Mouse (Mus musculus) layer of hippocampus, postnatal 25 days (tissue): ENCODE measurements around the gene Swi5. TPM values are rescaled to one million over a fixed set of nuclear protein-coding genes. Genes with fewer than 3 reads are reported as not detected.

Experiments
- DNase-seq, 2 experiments: peaks; one replicate each; pipeline ENCODE4 v3.0.0; 2022; ENCODE audit warnings: mixed read lengths in 2 of 2, low spot score in 1 of 2; ENCODE audit errors: extremely low spot score in 1 of 2
- total RNA-seq, 2 experiments: library from RNA; stranded (reverse); gene quantifications; 2 replicates each; pipeline ENCODE4 v1.2.3; 2021

Gene Swi5
- total RNA-seq, result 100 to 1,000 TPM; 206 to 208 TPM

DNA sequence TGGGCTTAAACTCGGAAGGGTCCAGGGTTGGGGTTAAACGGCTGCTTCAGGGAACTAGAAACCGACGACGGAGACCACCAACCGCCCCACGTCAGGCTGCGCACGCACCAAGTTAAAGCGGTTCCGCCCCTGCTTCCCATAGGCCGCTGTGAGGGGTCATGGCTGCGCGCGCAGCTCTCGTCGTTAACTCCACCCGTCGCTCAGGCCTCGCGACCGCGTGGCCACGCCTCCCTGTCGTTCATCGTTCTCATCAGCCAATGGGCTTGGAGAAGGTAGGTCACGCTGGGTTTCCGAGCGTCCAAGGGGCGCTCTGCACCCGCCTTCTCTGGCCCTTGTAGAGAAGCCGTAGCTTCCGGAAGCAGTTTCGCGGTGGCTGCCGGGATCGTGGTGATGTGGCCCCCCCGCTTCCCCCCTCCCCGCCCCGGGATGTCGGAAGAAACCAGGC, at the start of gene Swi5:
Gene Swi5 (minus strand): TSS at position 153 of the 445 bp plus-strand sequence.
- DNase-seq, result peak; percentile 93 to 98

DNA sequence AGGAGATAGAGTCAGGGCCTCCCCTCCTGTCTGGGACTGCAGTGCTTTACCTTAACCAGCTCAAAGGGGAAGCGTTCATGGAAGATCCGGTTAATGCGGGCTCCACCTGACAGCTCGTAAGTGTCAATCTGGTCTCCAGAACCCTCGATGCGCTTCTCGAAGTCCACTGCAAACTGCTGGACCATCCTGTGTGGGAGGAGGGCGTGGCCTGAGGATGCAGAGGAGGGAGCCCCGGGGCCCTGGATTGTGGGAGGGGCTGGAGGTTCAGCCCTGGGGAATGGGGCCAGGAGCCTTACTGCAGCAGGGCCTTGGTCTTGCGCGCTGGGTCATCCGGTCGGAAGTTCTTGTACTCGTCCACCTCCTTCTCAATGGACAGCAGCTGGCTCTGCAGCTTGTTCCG, 48.0 kb upstream of the Swi5 start:
- DNase-seq, result no peak

DNA sequence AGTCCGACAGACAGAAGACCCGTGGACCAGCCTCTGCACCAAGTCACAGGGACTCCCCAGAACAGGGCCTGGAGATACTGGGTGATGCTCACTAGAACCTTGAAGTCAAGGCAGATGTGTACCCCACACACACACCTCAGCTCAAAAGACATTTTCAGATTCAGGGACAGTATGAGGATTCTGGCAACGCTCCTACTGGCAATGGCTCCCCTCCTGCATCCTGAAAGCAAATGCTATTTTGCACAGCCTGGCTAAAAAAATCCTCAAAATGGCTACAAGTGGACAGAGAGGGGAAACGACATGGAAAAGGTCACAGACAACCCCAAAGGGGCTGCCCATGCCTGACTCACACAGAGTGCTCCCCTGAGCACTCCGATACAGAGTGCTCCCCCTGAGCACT, 44.3 kb upstream of the Swi5 start:
- no peak for DNase-seq

DNA sequence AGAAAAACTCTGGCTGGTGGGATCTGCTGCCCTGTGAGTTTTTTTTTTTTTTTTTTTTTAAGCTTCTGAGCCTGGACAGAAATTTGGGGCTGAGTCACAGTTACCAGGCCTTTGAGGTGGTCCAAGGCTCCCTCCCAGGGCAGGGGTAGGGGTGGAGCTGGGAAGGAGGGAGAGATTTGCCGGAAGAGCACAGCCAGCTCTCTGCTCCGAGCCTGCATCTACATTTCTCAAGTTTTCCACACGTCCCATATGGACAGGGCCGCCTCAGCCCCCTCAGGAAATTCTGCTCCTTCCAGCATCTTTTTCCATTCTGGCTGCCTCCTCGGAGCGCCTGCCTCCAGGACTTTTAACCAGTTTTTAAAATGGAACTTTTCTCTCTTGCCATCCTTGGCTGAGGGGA, 41.7 kb upstream of the Swi5 start:
- no peak for DNase-seq

DNA sequence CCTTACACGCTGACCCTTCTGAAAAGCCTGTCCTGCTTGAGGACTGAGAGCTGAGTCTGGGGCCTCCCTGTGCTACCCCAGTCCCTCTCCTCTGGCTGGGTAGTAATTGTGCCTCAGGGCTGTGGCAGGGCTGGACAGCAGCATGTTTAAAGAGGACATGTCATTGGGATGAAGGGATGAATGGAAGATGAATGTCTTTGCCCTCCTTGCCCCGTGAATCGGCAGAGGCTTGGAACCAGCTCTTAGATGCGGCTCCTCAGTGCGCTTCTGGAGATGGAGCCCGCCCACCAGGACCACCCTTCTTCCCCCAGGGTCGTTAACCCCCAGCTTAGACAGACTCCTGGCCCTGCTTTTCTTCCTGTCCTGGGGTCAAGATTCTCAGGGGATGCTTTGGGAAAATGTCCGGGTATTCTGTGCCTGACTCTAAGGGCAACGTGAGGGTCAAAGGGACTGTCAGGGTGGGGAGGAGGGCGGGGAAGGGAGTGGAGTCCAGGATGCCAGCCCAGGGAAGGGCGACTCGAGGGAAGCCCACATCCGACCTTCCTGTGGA, 41.1 kb upstream of the Swi5 start:
- no peak for DNase-seq

DNA sequence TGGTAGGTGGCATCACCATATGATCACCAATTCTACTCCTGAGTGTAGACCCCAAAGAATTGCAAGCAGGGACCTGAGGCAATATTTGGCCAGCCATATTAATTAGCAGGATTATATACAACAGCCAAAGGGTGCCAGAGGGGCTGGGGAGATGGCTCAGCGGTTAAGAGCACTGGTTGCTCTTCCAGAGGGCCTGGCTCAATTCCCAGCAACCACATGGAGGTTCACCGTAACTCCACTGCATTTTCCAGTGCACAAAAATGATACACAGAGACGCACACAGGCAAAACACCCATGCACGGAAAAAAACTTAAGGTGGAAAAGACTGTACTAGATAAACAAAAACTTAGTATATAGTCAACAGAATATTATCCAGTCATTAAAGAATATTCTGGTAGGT, 39.3 kb upstream of the Swi5 start:
- DNase-seq, result no peak

DNA sequence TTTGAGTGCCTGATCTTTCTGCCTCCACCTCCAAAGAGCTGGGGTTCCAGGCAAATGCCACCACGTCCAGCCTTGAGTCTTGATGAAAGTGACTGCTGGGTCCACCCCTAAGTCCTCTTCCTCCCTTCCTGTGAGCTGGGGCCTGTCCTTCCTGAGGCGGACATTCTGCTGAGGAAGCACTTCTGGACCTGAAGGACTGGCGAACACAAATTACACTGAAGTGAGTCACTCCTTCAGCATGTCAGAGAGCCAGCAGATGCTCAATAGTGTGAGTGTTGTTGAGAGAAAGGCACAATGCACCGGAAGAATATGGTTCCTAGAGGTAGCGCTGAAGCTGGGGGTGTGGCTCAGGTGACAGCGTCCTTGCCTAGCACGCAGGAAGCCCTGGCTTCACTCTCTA, 37.5 kb upstream of the Swi5 start:
- DNase-seq, result no peak

DNA sequence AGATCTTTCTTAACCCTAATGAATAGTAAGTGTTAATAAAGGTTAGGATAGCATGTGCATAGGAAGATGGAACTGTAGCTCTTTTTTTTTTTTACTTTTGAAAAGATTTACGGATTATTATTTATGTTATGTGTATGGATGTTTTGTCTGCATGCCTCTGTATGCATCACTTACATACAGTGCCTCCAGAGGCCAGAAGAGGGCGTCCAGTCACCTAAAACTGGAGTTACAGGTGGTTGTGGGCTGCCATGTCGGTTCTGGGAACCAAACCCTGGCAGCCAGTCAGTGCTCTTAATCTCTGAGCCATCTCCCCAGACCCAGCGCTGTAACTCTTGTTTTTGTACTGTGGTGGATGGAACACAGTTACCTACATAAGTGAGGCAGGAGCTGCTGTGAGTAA, 36.4 kb upstream of the Swi5 start:
- no peak for DNase-seq

DNA sequence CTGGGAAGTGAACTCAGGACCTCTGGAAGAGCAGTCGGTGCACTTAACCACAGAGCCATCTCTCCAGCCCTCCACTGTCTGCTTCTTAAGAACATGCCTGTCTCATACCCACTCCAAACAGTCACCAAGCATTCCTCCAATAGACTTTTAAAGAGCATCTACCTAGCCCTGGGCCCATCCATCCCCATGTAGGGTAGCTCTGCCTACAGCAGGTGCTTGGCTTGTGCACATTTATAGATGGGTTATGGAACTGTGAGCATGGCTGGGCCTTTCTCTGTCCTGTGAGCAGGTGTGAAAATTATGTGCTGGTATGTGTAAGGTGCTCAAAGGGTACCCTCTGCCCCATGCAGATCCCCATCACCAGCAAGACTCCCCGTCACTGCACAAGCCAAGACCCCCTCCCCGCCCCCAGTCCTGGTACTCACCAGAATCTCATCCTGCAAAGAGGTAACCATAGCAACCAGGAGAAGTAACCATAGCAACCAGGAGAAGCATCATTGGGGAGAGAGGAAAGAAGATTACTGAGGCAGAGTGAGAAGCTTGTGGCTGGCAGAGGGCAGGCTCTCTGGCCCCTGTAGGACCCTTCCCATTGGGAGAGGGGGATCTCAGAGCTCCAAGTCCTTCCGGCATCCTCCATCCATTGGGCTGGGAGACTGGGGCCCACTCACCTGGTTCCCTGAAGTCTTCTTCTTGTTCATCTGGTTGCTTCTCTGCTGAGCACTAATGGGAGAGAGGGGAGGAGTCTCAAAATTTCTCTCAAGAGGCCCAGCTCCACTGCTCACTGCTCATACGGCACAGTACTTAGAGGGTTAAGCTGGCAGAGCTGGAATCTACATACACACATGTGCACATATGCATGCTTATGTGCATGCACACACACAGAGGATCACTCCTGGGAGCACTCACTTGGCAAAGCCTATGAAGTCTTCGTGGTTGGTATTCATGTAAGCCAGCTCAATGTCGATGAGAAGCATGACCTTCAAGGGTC, 35.2 kb upstream of the Swi5 start:
- no peak for DNase-seq

DNA sequence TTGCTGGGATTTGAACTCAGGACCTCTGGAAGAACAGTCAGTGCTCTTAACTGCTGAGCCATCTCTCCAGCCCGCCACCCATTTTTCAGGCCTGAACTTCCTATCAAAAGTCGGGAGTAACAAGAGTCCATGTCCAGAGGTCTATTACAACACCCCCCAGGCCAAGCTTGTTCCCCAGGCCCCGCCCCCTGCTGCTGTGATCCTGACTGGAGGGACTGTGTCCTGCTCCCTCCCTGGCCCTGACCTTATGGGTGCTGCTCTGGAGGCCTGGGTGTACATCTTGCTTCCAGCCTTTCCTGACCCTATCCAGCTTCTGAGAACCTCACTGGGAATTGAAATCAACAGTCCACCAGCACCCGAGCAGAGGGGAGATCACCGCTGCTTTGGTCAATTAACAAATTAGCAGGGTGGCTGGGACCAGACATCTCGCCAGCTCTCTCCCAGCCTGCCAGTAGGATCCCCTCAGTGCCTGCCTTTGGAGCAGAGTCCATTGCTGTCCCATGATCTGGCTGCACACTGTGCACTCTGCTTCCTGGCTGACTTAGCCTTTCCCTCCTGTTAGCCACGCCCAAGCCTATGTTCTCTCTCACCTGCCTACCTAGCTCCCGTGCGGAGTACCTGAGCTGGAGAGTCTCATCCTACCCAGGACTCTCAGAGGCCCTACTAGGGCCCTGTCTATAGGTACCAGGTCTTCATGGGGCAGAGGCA, 33.9 kb upstream of the Swi5 start:
- DNase-seq, result no peak

DNA sequence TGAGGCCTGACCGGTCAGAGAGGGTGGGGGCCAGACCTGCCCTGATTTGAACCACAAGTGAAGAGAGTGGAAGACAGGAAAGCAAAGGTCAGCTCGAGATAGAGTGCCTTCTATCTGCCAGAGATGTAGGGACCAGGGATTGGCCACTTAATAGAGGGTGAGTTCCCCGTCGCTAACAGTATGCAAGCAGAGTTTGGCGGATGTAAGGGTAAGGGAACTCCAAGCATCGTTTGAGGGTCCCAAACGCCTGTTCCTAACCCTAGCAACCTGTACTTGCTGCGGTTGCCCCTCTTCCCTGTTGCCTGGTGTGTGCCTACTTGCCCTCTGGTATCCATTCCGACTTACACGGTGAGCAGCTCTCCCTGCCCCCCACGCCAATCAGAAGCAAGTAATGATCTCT, 32.8 kb upstream of the Swi5 start:
- no peak for DNase-seq

DNA sequence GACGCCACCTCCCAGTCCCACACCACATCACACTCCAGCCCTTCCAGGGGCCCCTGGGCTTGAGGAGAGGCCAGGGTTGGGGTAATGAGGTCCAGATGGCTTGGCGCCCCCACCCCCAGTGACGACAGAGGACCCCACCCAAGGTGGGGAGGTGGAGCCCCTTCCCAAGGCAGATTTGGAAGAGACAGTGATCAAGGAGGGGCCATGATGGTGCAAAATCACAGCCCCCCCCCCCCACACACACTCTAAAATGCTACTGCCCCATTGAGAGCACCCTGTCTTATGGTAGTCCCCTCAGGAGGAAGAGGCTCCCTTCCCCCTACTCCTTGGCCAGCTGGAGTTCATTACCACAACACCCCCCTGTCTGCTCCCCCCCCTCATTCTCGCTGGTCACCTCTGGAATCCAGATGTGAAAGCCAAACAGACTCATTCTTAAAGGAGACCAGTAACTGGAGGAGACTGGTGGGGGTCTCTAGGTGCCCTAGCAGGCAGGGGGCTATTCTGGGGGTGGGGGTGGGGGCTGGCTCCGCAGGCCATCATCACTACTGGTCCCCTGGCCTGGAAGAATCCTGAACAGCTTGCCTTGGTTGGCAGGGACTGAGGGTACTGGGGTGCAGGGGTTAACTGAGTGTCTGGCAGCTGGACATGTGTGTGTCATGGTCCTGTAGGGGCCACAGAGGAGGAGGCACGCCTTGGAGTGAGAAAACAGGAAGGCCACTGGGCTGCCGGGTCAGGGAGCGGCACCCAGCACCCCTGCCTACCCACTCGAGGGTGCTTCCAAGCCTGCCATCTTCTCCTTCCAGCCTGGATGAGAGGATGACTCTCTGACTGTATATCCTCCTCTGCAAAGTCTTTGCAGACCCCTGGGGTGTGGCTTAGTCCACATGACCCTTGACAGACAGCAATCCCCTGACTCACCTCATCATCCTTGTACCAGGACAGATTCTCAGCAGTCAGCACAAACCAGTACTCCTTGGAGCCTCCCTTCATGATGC, 32.0 kb upstream of the Swi5 start:
- DNase-seq, result no peak

DNA sequence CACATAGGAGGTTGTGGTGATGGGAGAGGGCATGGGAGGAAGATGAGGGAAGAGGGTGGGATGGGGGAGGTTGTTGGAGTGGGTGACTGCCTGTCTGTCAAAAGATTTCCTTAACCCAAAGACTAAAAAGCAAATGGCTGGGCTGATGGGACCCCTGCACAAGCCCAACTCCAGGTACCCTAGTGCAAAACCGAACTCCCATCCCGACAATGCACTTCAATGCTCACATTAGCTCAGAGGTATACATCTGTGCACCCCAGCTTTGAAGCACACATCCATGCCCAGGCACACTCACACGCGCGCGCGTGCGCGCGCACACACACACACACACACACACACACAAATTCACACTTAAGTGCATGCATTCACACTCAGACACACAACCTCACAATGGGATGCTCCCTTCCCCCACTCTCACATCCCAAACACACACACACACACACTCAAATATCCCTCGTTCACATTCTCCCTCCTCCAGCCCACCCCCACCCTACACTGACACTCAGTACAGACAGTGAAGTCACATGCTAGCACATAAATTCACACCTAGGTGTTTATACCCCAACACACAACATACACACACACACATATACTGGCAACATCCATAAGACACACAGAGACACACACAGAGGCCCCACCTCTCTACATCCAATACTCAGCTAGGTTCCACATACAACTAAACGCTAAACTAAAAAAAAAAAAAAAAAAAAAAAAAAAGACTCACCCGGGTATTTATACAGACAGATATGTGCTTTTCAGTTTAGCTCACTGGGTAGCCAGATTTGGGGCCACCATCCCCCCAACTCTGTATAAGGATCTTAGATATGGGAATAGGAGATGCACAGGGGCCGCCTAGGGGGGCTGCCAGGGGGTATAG, 31.1 kb upstream of the Swi5 start:
- DNase-seq, result no peak

DNA sequence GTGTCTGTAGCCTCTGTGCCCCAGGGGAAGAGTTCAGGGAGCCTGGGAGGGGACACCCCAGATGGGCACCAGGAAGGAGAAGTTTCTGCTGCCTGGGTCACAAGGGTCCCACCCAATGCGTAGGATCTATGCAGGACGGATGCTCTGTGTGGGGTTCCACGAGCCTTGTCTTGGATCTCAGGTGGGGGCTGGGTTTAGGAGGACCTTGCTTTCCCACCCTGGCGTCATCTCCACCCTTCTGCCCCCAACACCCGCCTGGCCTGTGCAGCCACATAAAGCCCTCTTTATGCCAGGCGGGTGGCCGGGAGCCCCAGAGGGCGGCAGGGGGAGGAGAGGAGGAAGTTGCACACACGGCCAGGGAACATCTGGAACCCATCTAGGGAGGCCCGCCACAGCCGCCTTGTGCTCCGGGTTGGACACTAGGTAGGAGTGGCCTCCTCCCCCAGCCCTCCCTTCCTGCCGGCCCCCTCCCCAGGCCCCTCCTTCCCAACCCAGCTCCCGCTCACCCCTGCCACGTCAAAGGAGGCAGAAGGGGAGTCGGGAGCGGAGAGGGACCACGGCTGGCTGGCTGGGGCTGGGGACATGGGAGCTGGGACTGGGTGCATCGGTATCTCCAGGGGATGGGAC, 30.0 kb upstream of the Swi5 start:
- DNase-seq, result no peak

DNA sequence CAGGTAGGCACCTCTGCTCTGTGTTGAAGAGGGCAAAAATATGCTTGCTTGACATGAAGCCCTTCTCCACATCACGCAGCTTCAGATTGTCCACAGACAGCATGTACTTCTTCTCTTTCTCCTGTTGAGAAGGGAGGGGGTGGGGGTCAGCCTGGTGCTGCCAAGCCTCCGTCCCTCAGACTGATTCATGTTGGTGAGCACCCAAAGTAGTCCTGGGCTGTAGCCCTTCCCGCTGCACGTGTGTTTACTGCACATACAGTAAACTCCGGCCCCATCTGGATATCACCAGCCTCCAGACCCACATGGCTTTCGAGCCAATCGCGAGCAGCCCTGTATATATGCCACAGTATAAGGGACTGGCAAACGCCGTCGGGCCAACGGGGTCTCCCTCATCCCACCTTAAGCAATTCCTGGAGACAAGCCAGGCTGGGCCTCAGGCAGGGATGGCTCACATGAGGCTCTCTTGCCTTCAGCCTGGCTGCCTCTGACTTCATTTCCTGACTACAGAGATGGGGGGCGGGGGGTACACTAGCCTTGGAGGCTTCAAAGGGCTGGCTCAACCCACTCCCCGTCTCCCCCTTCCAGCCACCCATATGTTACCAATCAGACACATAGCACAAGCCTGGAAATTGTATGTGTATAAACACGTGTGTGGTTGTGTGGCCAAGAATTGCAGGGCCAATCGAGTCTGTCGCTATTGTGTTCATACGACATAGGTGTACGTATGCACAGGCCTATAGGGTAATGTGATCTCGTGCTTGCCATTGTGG, 29.2 kb upstream of the Swi5 start:
- DNase-seq, result no peak

DNA sequence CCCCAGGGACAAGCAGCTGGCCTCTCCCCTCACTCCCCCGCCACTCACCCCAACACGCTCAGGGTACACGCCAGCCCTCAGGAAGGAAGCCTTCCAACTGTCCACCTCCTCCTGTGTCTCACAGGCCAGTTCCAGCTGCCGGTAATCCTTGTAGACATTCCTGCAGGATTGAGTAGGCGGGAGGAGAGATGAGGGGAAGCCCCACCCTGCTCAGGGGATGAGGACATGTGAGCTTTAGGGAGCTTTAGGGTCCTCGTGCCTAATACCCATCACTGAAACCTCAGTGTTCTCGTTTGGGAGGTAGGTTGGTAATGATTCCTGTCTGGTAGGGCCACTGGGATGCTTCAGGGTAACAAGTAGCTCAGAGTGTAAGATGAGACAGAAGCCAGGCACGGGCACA, 27.9 kb upstream of the Swi5 start:
- DNase-seq, result no peak

DNA sequence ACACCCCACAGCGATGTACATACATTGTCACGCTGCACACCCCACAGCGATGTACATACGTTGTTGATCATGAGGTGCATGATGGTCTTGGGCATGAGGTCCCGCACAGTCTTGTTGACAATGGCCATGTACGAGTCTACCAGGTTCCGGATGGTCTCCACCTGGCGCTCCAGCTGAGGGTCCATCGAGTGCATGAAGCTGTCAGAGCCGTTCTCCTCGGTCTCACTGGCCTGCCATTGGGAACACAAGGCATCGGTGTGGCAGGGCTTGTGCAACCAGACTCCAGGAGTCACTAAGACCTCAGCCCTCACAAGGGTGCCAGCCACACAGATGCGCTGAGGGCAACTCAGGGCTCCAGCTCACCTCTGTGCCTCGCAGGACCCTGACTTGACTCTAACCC, 27.0 kb upstream of the Swi5 start:
- no peak for DNase-seq
